Mouse (Mus musculus) megakaryocyte, embryonic 14.5 days (primary cell): ENCODE results near the gene Eepd1. TPM values are rescaled to one million over a fixed set of nuclear protein-coding genes. Genes with fewer than 3 reads are reported as not detected.

Experiments used
- H3K27me3 ChIP-seq: replicated peaks from 2 replicates; pipeline ENCODE3; 2012; ENCODE audit warnings: inconsistent platforms
- H3K36me3 ChIP-seq: replicated peaks from 2 replicates; pipeline ENCODE3; 2012; ENCODE audit warnings: low read length, inconsistent platforms, mixed read lengths
- H3K4me1 ChIP-seq: 2 replicates; pipeline ENCODE4 v1.6.1; 2012; ENCODE audit warnings: inconsistent platforms
- H3K4me3 ChIP-seq: replicated peaks from 2 replicates; pipeline ENCODE3; 2012; ENCODE audit warnings: moderate library complexity, mild to moderate bottlenecking, inconsistent platforms
- H3K9me3 ChIP-seq: 2 replicates; pipeline ENCODE4 v1.6.1; 2012; ENCODE audit warnings: inconsistent platforms
- FLI1 ChIP-seq: IDR thresholded peaks from 2 replicates; pipeline ENCODE4 v1.6.1; 2012; ENCODE audit warnings: low read length, inconsistent platforms, mixed read lengths
- GATA1 ChIP-seq: IDR thresholded peaks from 3 replicates; pipeline ENCODE4 v1.6.1; 2012; ENCODE audit warnings: mixed read lengths, low read length, inconsistent platforms, borderline replicate concordance
- polyA plus RNA-seq: library from polyadenylated mRNA; stranded (reverse); fragments of >175 nt; gene quantifications from 2 replicates; pipeline ENCODE4 v1.2.3, GENCODE M21; 2012; ENCODE audit warnings: low replicate concordance; ENCODE audit not compliant: insufficient read depth

Eepd1 gene
- polyA plus RNA-seq, 1 experiment = 2.1 TPM

DNA sequence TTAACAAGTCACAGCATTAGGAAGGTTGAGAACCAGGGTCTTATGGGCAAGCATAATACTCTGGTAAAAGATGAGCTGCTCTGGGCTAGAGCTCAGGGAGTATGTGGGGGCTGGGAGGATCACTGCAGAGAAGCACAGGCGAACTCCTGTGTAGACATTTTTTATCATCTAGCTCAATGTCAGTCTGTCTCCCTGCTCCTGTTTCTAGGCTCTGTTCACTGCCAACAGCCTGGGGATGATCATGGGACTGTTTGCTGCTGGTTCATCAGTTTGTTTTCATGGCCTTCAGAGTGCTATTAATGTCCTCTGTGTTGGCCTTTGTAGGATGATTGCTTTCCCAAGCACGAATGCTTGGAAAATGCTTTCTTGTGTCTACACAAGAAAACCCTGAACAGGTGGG, 18.7 kb downstream of the Eepd1 start:
- H3K36me3 ChIP-seq = no peaks in the 10 kb centered on the region
- H3K9me3 ChIP-seq = no peaks in the 10 kb centered on the region
- H3K27me3 ChIP-seq = no peaks in the 10 kb centered on the region
- no peak for TF ChIP-seq FLI1
- TF ChIP-seq GATA1 = no peak
- H3K4me3 ChIP-seq = no peak overlapping the region
- H3K4me1 ChIP-seq = no peaks in the 10 kb centered on the region

DNA sequence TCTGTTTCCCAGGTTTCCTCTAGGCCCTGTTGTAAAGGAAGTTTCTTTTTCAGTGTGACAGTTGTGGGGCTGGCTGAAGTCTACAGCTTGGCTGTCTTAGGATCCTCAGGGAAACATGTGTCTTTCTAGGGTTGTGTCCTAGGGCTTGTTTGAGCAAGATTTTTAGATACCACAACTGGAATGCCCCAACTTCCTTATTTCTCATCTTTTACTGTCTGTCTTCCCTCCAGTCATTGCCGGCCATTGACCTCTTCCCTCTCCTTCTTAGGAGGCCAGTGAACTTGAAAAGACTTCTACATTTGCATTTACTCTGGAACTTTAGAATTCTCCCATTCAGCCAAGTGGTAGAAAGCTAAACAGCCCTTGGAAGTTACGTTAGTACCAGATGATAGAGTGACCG, 27.5 kb downstream of the Eepd1 start:
- Histone ChIP-seq H3K4me3 (no peak overlapping the region), H3K27me3 (no peaks in the 10 kb centered on the region), H3K36me3 (no peaks in the 10 kb centered on the region), H3K4me1 (no peaks in the 10 kb centered on the region), H3K9me3 (no peaks in the 10 kb centered on the region)
- no peak for TF ChIP-seq FLI1
- TF ChIP-seq GATA1 = no peak

- TF ChIP-seq GATA1 (no peak), FLI1 (no peak)
- no peaks in the 10 kb centered on the region for H3K27me3 ChIP-seq
- no peaks in the 10 kb centered on the region for H3K36me3 ChIP-seq
- H3K4me3 ChIP-seq = no peak overlapping the region
- no peaks in the 10 kb centered on the region for H3K9me3 ChIP-seq
- H3K4me1 ChIP-seq = no peaks in the 10 kb centered on the region
These were observed 29.2 kb downstream of the Eepd1 start for GRCm38 (mm10) chr9:25510572-25510971.

DNA sequence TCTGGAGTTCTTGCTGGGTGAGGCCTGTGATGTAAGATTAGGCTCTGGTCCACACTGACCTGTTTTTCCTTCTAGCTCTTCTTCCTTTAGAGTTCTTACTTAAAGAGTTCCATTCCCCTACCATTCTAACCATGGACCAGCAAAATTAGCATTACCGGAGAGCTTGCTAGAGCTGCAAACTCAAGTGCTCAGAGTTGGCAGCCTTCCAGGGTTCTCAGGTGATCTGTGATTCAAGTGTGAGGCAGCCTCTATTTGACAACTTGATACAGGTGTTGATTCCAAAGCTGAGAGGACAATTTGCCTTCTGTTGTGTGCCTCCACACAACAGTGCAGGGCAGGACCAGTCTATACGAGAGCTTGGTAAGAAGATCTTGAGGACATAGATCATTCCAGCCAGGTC, 31.7 kb downstream of the Eepd1 start:
- Histone ChIP-seq H3K36me3 (no peaks in the 10 kb centered on the region), H3K9me3 (no peaks in the 10 kb centered on the region), H3K4me3 (no peak overlapping the region), H3K4me1 (no peaks in the 10 kb centered on the region), H3K27me3 (no peaks in the 10 kb centered on the region)
- TF ChIP-seq GATA1 (no peak), FLI1 (no peak)

GRCm38 (mm10) chr9:25513556-25513955, 32.2 kb downstream of the Eepd1 start:
- no peaks in the 10 kb centered on the region for H3K9me3 ChIP-seq
- no peaks in the 10 kb centered on the region for H3K4me1 ChIP-seq
- H3K27me3 ChIP-seq = no peaks in the 10 kb centered on the region
- TF ChIP-seq FLI1 (no peak), GATA1 (no peak)
- H3K4me3 ChIP-seq = no peak overlapping the region
- H3K36me3 ChIP-seq = no peaks in the 10 kb centered on the region

DNA sequence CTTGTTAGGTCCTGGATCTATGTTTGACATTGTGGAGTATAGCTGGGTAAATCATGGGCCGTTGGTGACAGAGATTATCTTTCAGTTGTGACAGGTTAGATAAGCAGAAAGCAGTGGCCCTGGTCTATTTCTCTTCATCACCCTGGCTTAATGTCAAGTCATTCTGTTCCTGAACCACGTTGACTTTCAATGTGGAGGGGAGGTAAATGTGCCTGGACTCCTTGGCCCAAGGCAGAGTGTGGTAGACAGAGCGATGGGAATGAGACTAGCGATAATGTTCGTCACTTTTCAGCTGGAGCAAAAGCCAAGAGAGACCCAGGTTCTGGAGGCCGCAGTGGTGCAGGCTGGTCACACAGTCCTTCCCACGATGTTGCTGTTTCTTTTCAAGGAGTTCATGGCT, 35.3 kb downstream of the Eepd1 start:
- no peaks in the 10 kb centered on the region for H3K27me3 ChIP-seq
- no peak overlapping the region for H3K4me3 ChIP-seq
- H3K4me1 ChIP-seq = no peaks in the 10 kb centered on the region
- peaks cover 9% of the 10 kb centered on the region for H3K9me3 ChIP-seq
- no peaks in the 10 kb centered on the region for H3K36me3 ChIP-seq
- TF ChIP-seq GATA1 (no peak), FLI1 (no peak)

DNA sequence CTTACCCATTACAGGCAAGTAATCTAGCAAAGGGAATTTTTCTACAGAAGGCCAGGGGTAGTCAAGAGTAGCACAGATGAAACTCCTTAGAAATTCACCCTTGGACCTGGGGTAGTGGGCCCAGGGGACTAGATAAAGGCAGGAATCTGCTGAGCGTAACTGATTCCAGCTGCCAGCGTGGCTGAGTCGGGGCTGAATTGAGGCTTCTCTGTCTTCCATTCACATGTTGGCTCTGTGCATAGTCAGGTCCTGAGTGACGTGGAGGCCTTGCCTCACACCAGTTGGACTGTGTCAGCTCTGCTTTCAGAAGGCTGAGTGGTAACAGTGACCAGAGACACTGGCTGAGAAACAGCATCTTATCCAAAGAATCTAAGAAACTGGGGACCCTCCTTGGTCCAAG, 36.6 kb downstream of the Eepd1 start:
- Histone ChIP-seq H3K4me3 (no peak overlapping the region), H3K27me3 (no peaks in the 10 kb centered on the region), H3K9me3 (peaks cover 20% of the 10 kb centered on the region), H3K4me1 (no peaks in the 10 kb centered on the region), H3K36me3 (no peaks in the 10 kb centered on the region)
- TF ChIP-seq FLI1 (no peak), GATA1 (no peak)

DNA sequence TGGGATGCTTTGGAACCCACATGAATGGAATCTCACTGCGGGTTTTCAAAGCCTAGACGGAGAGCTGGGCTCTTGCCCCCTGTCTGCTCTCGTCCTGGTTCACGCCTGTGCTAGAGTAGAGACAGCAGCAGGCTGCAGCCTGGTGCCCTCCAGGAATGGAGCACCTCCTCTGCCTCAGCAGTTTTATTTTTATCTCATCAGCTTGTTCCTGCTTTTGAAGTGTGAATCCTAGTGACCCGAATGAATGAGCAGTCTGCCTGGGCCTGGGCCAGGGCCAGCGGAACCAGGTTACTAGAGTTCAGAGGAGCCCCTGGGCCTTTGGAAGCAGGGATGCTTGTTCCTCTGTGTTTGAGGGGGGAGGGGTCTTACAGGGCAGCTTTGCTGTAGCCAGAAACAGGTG, 37.8 kb downstream of the Eepd1 start:
- no peak overlapping the region for H3K4me3 ChIP-seq
- H3K27me3 ChIP-seq = no peaks in the 10 kb centered on the region
- no peak for TF ChIP-seq GATA1
- TF ChIP-seq FLI1 = no peak
- H3K36me3 ChIP-seq = no peaks in the 10 kb centered on the region
- no peaks in the 10 kb centered on the region for H3K4me1 ChIP-seq
- H3K9me3 ChIP-seq = peaks cover 20% of the 10 kb centered on the region

DNA sequence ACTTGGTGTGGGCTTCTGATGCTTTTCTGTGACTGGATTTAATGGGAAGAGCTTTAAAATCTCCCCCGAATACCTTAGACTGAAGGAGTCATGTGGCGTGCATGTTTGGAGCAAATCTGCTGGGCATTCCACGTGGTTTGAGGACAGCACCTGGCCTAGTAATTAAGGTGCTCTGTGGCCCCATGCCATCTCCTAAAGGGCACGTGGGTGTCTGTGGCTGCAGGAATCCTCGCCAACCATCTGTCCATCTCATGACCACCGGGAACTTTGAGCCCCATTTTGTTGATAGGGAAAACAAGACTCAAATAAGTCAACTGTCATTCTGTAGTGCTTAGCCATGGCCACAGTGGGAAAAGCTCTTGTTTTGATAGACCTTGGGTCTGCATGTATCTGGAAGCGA, 39.5 kb downstream of the Eepd1 start:
- Histone ChIP-seq H3K36me3 (no peaks in the 10 kb centered on the region), H3K4me1 (no peaks in the 10 kb centered on the region), H3K4me3 (no peak overlapping the region), H3K27me3 (no peaks in the 10 kb centered on the region), H3K9me3 (peaks cover 20% of the 10 kb centered on the region)
- TF ChIP-seq FLI1 (no peak), GATA1 (no peak)

DNA sequence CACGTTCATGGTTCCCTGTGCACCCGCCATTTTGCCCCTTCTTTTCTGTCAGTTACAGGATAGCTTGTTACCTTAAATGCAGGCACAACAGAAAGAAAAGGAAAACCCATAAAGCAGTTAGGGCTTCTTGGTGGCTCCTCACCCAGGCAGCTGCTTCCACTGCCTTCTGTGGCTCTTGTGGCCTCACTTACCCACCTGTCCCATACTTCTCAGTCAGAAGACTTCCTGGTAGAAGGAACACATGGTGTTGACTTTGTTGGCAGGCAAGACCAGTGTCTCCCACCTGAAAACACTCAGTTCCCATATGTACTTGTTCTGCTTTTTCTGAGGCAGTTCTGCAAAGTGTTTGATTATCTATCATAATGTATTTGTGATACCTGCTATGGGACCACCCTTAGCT, 40.5 kb downstream of the Eepd1 start:
- no peaks in the 10 kb centered on the region for H3K36me3 ChIP-seq
- H3K4me3 ChIP-seq = no peak overlapping the region
- H3K4me1 ChIP-seq = no peaks in the 10 kb centered on the region
- peaks cover 20% of the 10 kb centered on the region for H3K9me3 ChIP-seq
- TF ChIP-seq GATA1 = no peak
- TF ChIP-seq FLI1 = no peak
- H3K27me3 ChIP-seq = no peaks in the 10 kb centered on the region

GRCm38 (mm10) chr9:25526516-25526915, 45.2 kb downstream of the Eepd1 start:
- Histone ChIP-seq H3K9me3 (peaks cover 11% of the 10 kb centered on the region), H3K36me3 (no peaks in the 10 kb centered on the region), H3K27me3 (no peaks in the 10 kb centered on the region), H3K4me3 (no peak overlapping the region), H3K4me1 (no peaks in the 10 kb centered on the region)
- no peak for TF ChIP-seq GATA1
- TF ChIP-seq FLI1 = no peak
